Mouse (Mus musculus) kidney, postnatal 0 days (tissue): ENCODE measurements around the gene Col25a1. TPM values are rescaled to one million over a fixed set of nuclear protein-coding genes. Genes with fewer than 3 reads are reported as not detected.

Experiments used
- ATAC-seq: fragments of 200-750 bp; cut with Nextera tagmentation; replicated peaks from 2 replicates; pipeline ENCODE4 v1.8.0; 2017; ENCODE audit warnings: low read depth, moderate number of reproducible peaks, moderate TSS enrichment, moderate library complexity; ENCODE audit not compliant: low FRiP score
- DNase-seq: peaks from one replicate; pipeline ENCODE4 v3.0.0-alpha.2; 2016; ENCODE audit warnings: low spot score
- H3K27ac ChIP-seq: fragments of 300-500 bp; sonication (generic); 2 replicates; pipeline ENCODE4 v1.5.1; 2014; ENCODE audit warnings: mild to moderate bottlenecking
- H3K27me3 ChIP-seq: fragments of 300-500 bp; sonication (generic); 2 replicates; pipeline ENCODE4 v1.6.1; 2014; ENCODE audit warnings: low read length, mixed read lengths; ENCODE audit not compliant: insufficient read depth
- H3K36me3 ChIP-seq: fragments of 300-500 bp; sonication (generic); 2 replicates; pipeline ENCODE4 v1.6.1; 2014; ENCODE audit warnings: low read length, mixed read lengths; ENCODE audit not compliant: insufficient read depth
- H3K4me1 ChIP-seq: fragments of 300-500 bp; sonication (generic); replicated peaks from 2 replicates; pipeline ENCODE4 v1.6.1; 2014; ENCODE audit warnings: antibody characterized with exemption, low read length, mixed read lengths; ENCODE audit not compliant: insufficient read depth
- H3K4me2 ChIP-seq: fragments of 300-500 bp; sonication (generic); 2 replicates; pipeline ENCODE4 v1.6.1; 2014; ENCODE audit warnings: mild to moderate bottlenecking, low read length, moderate library complexity, mixed read lengths
- H3K4me3 ChIP-seq: fragments of 300-500 bp; sonication (generic); replicated peaks from 2 replicates; pipeline ENCODE4 v1.5.1; 2014; ENCODE audit warnings: low read depth, low read length
- H3K9ac ChIP-seq: fragments of 300-500 bp; sonication (generic); 2 replicates; pipeline ENCODE4 v1.6.1; 2014; ENCODE audit warnings: low read depth, low read length
- H3K9me3 ChIP-seq: fragments of 300-500 bp; sonication (generic); replicated peaks from 2 replicates; pipeline ENCODE4 v1.6.1; 2016; ENCODE audit warnings: low read length, inconsistent platforms, mixed read lengths
- CTCF ChIP-seq: IDR thresholded peaks from 2 replicates; pipeline ENCODE4 v1.5.1; 2016; ENCODE audit warnings: antibody characterized with exemption, low read depth, mild to moderate bottlenecking, moderate library complexity
- WGBS: fragments of 180-500 bp; shearing (Covaris S2); extraction: QIAGEN DNeasy Blood & Tissue Kit; methylation state at CpG from one replicate; pipeline ENCODE4 v1.1.7; 2014; 5-methylcytosine and 5-hydroxymethylcytosine counted together
- polyA plus RNA-seq: library from polyadenylated mRNA; unstranded; fragments of >200 nt; fragmentation: Nextera tagmentation; extraction: Ambion mirVana; gene quantifications from 2 replicates; pipeline ENCODE4 v1.2.1, GENCODE M21; 2015

The Col25a1 gene
- polyA plus RNA-seq, 1 experiment from 2014 or later = 1.4 TPM

DNA sequence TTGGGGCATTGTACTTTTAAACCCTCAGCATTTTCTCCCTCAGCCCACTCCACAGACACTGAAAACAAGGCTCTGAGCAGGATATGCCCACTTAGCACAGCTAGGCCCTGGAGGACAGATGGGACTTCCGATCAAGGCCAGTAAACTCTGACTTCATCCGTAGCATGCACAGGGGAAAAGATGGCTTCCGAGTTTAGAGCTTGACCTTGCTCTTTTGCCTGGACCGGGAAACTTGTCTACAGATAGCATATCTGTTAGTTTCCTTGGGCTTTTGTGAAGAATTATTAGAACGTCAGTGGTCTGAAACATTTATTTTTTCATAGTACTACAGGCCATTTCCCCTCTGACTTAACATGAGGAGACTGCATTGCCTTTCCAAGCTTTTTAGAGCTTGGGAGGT is 159.4 kb downstream of the Col25a1 start:
- ATAC-seq (no peak), DNase-seq (no peak)
- Histone ChIP-seq H3K9ac (no peak overlapping the region), H3K4me2 (no peak overlapping the region), H3K36me3 (no peaks in the 10 kb centered on the region), H3K27me3 (no peaks in the 10 kb centered on the region), H3K9me3 (no peaks in the 10 kb centered on the region), H3K4me1 (no peaks in the 10 kb centered on the region), H3K4me3 (no peak overlapping the region), H3K27ac (no peak overlapping the region)
- 87% methylated on average over 5 of the region's 5 CpGs for WGBS
- TF ChIP-seq CTCF = no peak

GRCm38 (mm10) chr3:130291926-130292325 is 160.6 kb downstream of the Col25a1 start:
- H3K9me3 ChIP-seq = no peaks in the 10 kb centered on the region
- no peaks in the 10 kb centered on the region for H3K4me1 ChIP-seq
- no peaks in the 10 kb centered on the region for H3K27me3 ChIP-seq
- H3K4me3 ChIP-seq = no peak overlapping the region
- no peak for TF ChIP-seq CTCF
- H3K9ac ChIP-seq = no peak overlapping the region
- no peak overlapping the region for H3K27ac ChIP-seq
- no peaks in the 10 kb centered on the region for H3K36me3 ChIP-seq
- H3K4me2 ChIP-seq = no peak overlapping the region
- ATAC-seq (no peak), DNase-seq (no peak)
- WGBS = 92% methylated on average over 5 of the region's 5 CpGs

DNA sequence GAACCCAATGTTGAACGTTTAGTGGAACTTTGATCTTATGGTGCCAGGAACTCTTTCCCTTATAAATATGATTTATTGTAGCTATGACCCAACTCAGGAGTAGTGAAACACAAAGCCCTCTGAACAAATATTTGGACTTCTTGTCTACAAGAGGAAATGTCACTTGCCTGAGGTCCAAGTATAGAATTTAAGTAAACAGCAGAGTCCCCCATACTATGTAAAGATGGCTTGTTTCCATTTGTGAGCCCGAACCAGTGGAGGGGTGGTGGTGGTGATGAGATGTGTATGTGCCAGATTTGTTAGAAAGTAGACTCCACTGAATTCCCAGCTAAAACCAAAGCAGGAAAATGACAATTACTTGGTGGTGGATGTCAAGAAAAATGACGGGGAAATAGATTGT is 169.2 kb downstream of the Col25a1 start:
- Histone ChIP-seq H3K9me3 (no peaks in the 10 kb centered on the region), H3K27ac (no peak overlapping the region), H3K27me3 (no peaks in the 10 kb centered on the region), H3K4me3 (no peak overlapping the region), H3K9ac (no peak overlapping the region), H3K4me1 (no peaks in the 10 kb centered on the region), H3K36me3 (no peaks in the 10 kb centered on the region), H3K4me2 (no peak overlapping the region)
- 40% methylated on average over 3 of the region's 3 CpGs for WGBS
- ATAC-seq = no peak
- no peak for TF ChIP-seq CTCF
- no peak for DNase-seq

- H3K36me3 ChIP-seq = no peaks in the 10 kb centered on the region
- no peak for TF ChIP-seq CTCF
- no peak overlapping the region for H3K27ac ChIP-seq
- H3K9ac ChIP-seq = no peak overlapping the region
- peak overlapping the region; percentile 38 for H3K4me2 ChIP-seq
- 23% methylated on average over 12 of the region's 12 CpGs for whole genome bisulfite sequencing
- peak overlapping the region; percentile 11; the same call in 1 of the 2 replicates for H3K4me3 ChIP-seq
- ATAC-seq (no peak), DNase-seq (no peak)
- H3K9me3 ChIP-seq = no peaks in the 10 kb centered on the region
- H3K27me3 ChIP-seq = no peaks in the 10 kb centered on the region
- H3K4me1 ChIP-seq = 0 out of 2 replicates have a peak, but pooled peaks cover 3% of the 10 kb centered on the region
Measured at GRCm38 (mm10) chr3:130303597-130303996, 172.3 kb downstream of the Col25a1 start.

GRCm38 (mm10) chr3:130304827-130305226 is 173.5 kb downstream of the Col25a1 start:
- DNase-seq (no peak), ATAC-seq (no peak)
- no peaks in the 10 kb centered on the region for H3K9me3 ChIP-seq
- TF ChIP-seq CTCF = no peak
- H3K27me3 ChIP-seq = no peaks in the 10 kb centered on the region
- no peak overlapping the region for H3K9ac ChIP-seq
- 88% methylated on average over 9 of the region's 9 CpGs for WGBS
- no peak overlapping the region for H3K4me3 ChIP-seq
- H3K27ac ChIP-seq = no peak overlapping the region
- no peaks in the 10 kb centered on the region for H3K36me3 ChIP-seq
- 0 out of 2 replicates have a peak, but pooled peaks cover 3% of the 10 kb centered on the region for H3K4me1 ChIP-seq
- no peak overlapping the region for H3K4me2 ChIP-seq

DNA sequence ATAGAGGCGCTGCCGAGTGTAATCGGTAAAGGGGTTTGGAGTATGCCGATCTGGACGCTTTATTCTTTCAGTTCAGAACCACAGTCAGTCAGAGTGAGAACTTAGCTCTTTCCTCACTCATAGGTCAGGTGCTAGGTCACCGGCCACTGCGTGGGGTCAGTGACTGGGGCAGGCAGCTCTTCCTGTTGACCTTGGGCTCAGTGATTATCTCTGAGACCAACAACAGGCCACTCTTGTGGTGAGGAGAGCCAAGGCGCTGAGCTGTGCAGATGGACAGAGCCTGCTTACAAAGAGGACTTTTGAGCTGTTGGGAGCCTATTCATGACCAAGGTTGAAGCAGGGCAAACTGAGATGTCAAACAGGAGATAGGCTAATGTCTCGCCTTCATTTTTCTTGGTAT is 174.4 kb downstream of the Col25a1 start:
- no peaks in the 10 kb centered on the region for H3K36me3 ChIP-seq
- no peak overlapping the region for H3K4me3 ChIP-seq
- DNase-seq = no peak

DNA sequence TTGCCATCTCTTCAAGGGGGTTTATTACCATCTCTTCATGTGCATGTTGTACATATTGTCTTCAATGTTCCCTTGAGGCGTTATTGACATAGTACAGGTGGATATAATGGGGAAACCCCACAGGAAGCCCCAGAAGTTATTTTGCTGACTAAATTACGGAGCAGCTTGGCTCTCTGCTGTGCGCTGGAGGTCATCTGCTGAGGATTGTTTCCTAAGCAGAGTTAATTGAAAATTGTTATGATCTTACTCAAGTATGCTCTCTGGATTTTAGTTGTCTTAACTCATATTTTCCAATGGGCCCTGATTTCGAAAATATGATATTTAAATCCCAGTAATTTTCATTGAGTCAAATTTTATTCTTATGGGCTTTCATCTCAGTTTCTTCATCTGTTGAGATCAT is 178.0 kb downstream of the Col25a1 start:
- no peak for DNase-seq
- Histone ChIP-seq H3K9ac (no peak overlapping the region), H3K27me3 (no peaks in the 10 kb centered on the region), H3K36me3 (no peaks in the 10 kb centered on the region), H3K4me1 (0 out of 2 replicates have a peak, but pooled peaks cover 3% of the 10 kb centered on the region), H3K9me3 (no peaks in the 10 kb centered on the region), H3K4me3 (no peak overlapping the region), H3K4me2 (no peak overlapping the region), H3K27ac (no peak overlapping the region)
- 88% methylated on average over 4 of the region's 4 CpGs for WGBS
- no peak for TF ChIP-seq CTCF
- ATAC-seq = no peak

More for the DNA sequence above, 174.4 kb downstream of the Col25a1 start:
- no peaks in the 10 kb centered on the region for H3K9me3 ChIP-seq
- ATAC-seq = no peak
- H3K27me3 ChIP-seq = no peaks in the 10 kb centered on the region
- H3K27ac ChIP-seq = no peak overlapping the region
- H3K4me2 ChIP-seq = no peak overlapping the region
- H3K4me1 ChIP-seq = 0 out of 2 replicates have a peak, but pooled peaks cover 3% of the 10 kb centered on the region
- no peak for TF ChIP-seq CTCF
- no peak overlapping the region for H3K9ac ChIP-seq
- 58% methylated on average over 9 of the region's 9 CpGs for WGBS
